In genomic region chr10:99678096-99678495, GRCm38 (mm10) we compare ENCODE assay signal across 11 mouse cellular contexts.
DNase-seq lines count a peak whose midpoint lies in the region.
"Had no signal": no experiment of that assay in that cellular context is flagged by ENCODE, and none has a peak within 500 bp of the region (broad histone marks: within the 10 kb centered on the region; RNA-seq: fewer than 3 reads in every experiment).

No protein-coding gene starts in this region.

- intact Hi-C loops in left cerebral cortex, postnatal 25 days (cut with DNase I), result no loop called here

- DNase-seq in cerebellum, adult 9-11 months, result peak; percentile 2
- no peak for DNase-seq in cerebellum, adult 8-10 months
- peak; percentile 77 for DNase-seq in brain, adult 2 months (ENCODE audit: low read depth, low spot score)
- peak; percentile 46 for DNase-seq in layer of hippocampus, adult 11-12 months (ENCODE audit: low spot score)
- DNase-seq in left cerebral cortex, postnatal 25 days (ENCODE audit: low spot score in 2 of 2), result peak; percentile 45 to 77
- DNase-seq in embryo, embryonic 10.5 days (ENCODE audit: low spot score), result no peak
- DNase-seq in adrenal gland, postnatal 4 days (ENCODE audit: low spot score in 2 of 2), result no peak
- no peak for DNase-seq in adrenal gland, postnatal 14 days
- DNase-seq: kidney, adult 8-10 months; lung, postnatal 36 days; thymus, adult 18-20 months had no signal

Comparison
In these comparisons a context has a peak if more than half of its experiments do, and no peak if none do; other contexts are left out.
1. DNase-seq: peak in cerebellum, adult 9-11 months (single experiment), brain, adult 2 months (single experiment), layer of hippocampus, adult 11-12 months (single experiment) and left cerebral cortex, postnatal 25 days (2 of 2); none in cerebellum, adult 8-10 months (single experiment), embryo, embryonic 10.5 days (single experiment), adrenal gland, postnatal 4 days (0 of 2) and adrenal gland, postnatal 14 days (single experiment).